Mouse (Mus musculus) myocyte (in vitro differentiated cells): ENCODE data around the gene Usp36.

Source experiments
- MAX ChIP-seq: IDR thresholded peaks from one replicate; pipeline ENCODE4 v1.6.1; 2011; ENCODE audit warnings: low read depth, mild to moderate bottlenecking, control low read depth
- POLR2A ChIP-seq: IDR thresholded peaks from one replicate; pipeline ENCODE4 v1.6.1; 2011; ENCODE audit warnings: low read depth, mild to moderate bottlenecking, control low read depth, moderate library complexity; ENCODE audit not compliant: insufficient read length
- POLR2AphosphoS2 ChIP-seq: IDR thresholded peaks from one replicate; pipeline ENCODE4 v1.6.1; 2011; ENCODE audit warnings: low read depth, control low read depth; ENCODE audit not compliant: insufficient read length
- TCF12 ChIP-seq: IDR thresholded peaks from one replicate; pipeline ENCODE4 v1.6.1; 2011; ENCODE audit warnings: mild to moderate bottlenecking, control low read depth; ENCODE audit not compliant: poor library complexity, insufficient read depth, severe bottlenecking
- USF1 ChIP-seq: IDR thresholded peaks from one replicate; pipeline ENCODE4 v1.6.1; 2011; ENCODE audit warnings: low read depth, mild to moderate bottlenecking, control low read depth, moderate library complexity

GRCm38 (mm10) chr11:118292671-118293070, 2.6 kb upstream of the Usp36 start:
- TF ChIP-seq POLR2A (no peak), USF1 (no peak), MAX (no peak), POLR2AphosphoS2 (no peak), TCF12 (no peak)
